Mouse (Mus musculus): Measurements from ENCODE around the gene Id2.

Gene Id2

GRCm38 (mm10) chr12:25104541-25104940 is 7.6 kb upstream of the Id2 start:
- DNase-seq (ENCODE audit: low read depth): no peak

GRCm38 (mm10) chr12:25103911-25104310 is 7.0 kb upstream of the Id2 start:
- DNase-seq (ENCODE audit: low read depth): no peak

- peak; percentile 17 for DNase-seq (ENCODE audit: low read depth)
These were observed 4.4 kb upstream of the Id2 start for GRCm38 (mm10) chr12:25101389-25101788.

GRCm38 (mm10) chr12:25100411-25101217 is 3.7 kb upstream of the Id2 start:
- peak; percentile 50 for DNase-seq (ENCODE audit: low read depth)

GRCm38 (mm10) chr12:25099563-25100408 is 2.8 kb upstream of the Id2 start:
- DNase-seq (ENCODE audit: low read depth): peak; percentile 65

GRCm38 (mm10) chr12:25099313-25099562 is 2.3 kb upstream of the Id2 start:
- no peak for DNase-seq (ENCODE audit: low read depth)

- peak; percentile 89 for DNase-seq (ENCODE audit: low read depth)
These were observed 1.8 kb upstream of the Id2 start for GRCm38 (mm10) chr12:25098561-25099312.

- DNase-seq (ENCODE audit: low read depth): peak; percentile 62
These were observed 1.2 kb upstream of the Id2 start for GRCm38 (mm10) chr12:25098161-25098550.

- peak; percentile 45 for DNase-seq (ENCODE audit: low read depth)
These were observed 545 bp upstream of the Id2 start for GRCm38 (mm10) chr12:25097210-25098160.

GRCm38 (mm10) chr12:25096640-25097051 is 294 bp downstream of the Id2 start:
- DNase-seq (ENCODE audit: low read depth): no peak

GRCm38 (mm10) chr12:25095974-25096639 is 833 bp downstream of the Id2 start:
- peak; percentile 98 for DNase-seq (ENCODE audit: low read depth)

GRCm38 (mm10) chr12:25095538-25095937 is 1.4 kb downstream of the Id2 start:
- peak; percentile 67 for DNase-seq (ENCODE audit: low read depth)

- peak; percentile 69 for DNase-seq (ENCODE audit: low read depth)
These were observed 2.1 kb downstream of the Id2 start for GRCm38 (mm10) chr12:25094621-25095521.

GRCm38 (mm10) chr12:25093241-25093774 is 3.6 kb downstream of the Id2 start:
- DNase-seq (ENCODE audit: low read depth): peak; percentile 39

GRCm38 (mm10) chr12:25092751-25093211 is 4.2 kb downstream of the Id2 start:
- DNase-seq (ENCODE audit: low read depth): peak; percentile 66

- peak; percentile 90 for DNase-seq (ENCODE audit: low read depth)
These were observed 4.8 kb downstream of the Id2 start for GRCm38 (mm10) chr12:25092027-25092704.

- no peak for DNase-seq (ENCODE audit: low read depth)
These were observed 7.5 kb downstream of the Id2 start for GRCm38 (mm10) chr12:25089433-25089832.

- no peak for DNase-seq (ENCODE audit: low read depth)
These were observed 10.0 kb downstream of the Id2 start for GRCm38 (mm10) chr12:25086966-25087365.
